20 mouse cellular contexts compared by ENCODE assay signal in the genomic region with DNA sequence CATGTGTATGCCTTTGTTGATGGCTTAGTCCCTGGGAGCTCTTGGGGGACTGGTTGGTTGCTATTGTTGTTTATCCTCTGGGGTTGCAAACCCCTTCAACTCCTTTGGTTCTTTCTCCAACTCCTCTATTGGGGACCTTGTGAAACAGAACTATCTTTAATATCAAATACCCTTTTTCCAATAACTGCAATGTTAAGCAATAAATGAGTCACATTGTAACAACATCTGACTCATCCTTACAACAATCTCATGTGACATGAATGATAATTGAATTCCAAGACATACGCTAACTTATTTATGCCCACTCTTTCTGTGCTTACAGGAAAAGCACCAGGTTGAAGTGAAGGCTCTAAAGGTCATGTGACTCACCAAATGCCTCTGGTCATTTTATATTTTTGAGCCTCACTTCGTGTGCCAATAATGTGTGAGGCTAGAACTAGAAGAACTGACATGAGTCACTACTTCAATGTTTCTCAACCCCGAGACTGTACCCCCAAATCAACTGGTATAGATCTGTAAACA.
"Had no signal": no experiment of that assay in that cellular context is flagged by ENCODE, and none has a peak within 500 bp of the region (broad histone marks: within the 10 kb centered on the region; RNA-seq: fewer than 3 reads in every experiment).

No protein-coding gene starts in this region.

- H3K27ac ChIP-seq: limb, embryonic 12.5 days; limb, embryonic 15.5 days; liver, embryonic 14.5 days; macrophage; midbrain, embryonic 12.5 days; midbrain, embryonic 15.5 days; neural tube, embryonic 13.5 days; stomach, embryonic 15.5 days had no signal

- DNase-seq: kidney, adult 8-10 months; kidney, postnatal 14 days; kidney, postnatal 4 days; left cerebral cortex, postnatal 4 days; liver, postnatal 0 days; lung, embryonic 14.5 days; retina, postnatal 1 day; right cerebral cortex, postnatal 25 days; spleen, adult 18-20 months; thymus, adult 18-20 months; thymus, postnatal 14 days; thymus, postnatal 4 days had no signal

- H3K4me3 ChIP-seq: limb, embryonic 12.5 days; limb, embryonic 15.5 days; midbrain, embryonic 12.5 days; midbrain, embryonic 15.5 days; neural tube, embryonic 13.5 days; stomach, embryonic 15.5 days had no signal
